Mouse (Mus musculus) T-cell, adult 2 months (primary cell): ENCODE measurements around the gene Sox21.
A peak's percentile ranks its signal among the peaks of the same experiment; 100 is the strongest.

Source experiments
- DNase-seq: peaks from one replicate; pipeline ENCODE4 v3.0.0; 2022; ENCODE audit warnings: low spot score

Sox21 gene

GRCm38 (mm10) chr14:118236886-118237289, at the start of gene Sox21:
Sox21 (minus strand) TSS chr14:118237030.
- peak; percentile 14 for DNase-seq

GRCm38 (mm10) chr14:118286096-118286495, 49.3 kb upstream of the Sox21 start:
- DNase-seq = no peak

GRCm38 (mm10) chr14:118282917-118283316, 46.1 kb upstream of the Sox21 start:
- DNase-seq = no peak

- no peak for DNase-seq
These were observed 45.4 kb upstream of the Sox21 start for GRCm38 (mm10) chr14:118282272-118282671.

GRCm38 (mm10) chr14:118277704-118278498, 41.1 kb upstream of the Sox21 start:
- DNase-seq = no peak

GRCm38 (mm10) chr14:118272594-118273555, 36.0 kb upstream of the Sox21 start:
- no peak for DNase-seq

GRCm38 (mm10) chr14:118268849-118269248, 32.0 kb upstream of the Sox21 start:
- no peak for DNase-seq

GRCm38 (mm10) chr14:118266660-118267059, 29.8 kb upstream of the Sox21 start, which contains the start of gene Gm9376:
Gm9376 (plus strand) TSS chr14:118266960.
- DNase-seq = no peak

GRCm38 (mm10) chr14:118253381-118253780, 16.6 kb upstream of the Sox21 start:
- no peak for DNase-seq

- DNase-seq = no peak
These were observed 4.6 kb upstream of the Sox21 start for GRCm38 (mm10) chr14:118241416-118241815.

GRCm38 (mm10) chr14:118239351-118239750, 2.5 kb upstream of the Sox21 start:
- no peak for DNase-seq

- DNase-seq = no peak
These were observed 956 bp upstream of the Sox21 start for GRCm38 (mm10) chr14:118237786-118238185.

- peak; percentile 5 for DNase-seq
These were observed 601 bp downstream of the Sox21 start for GRCm38 (mm10) chr14:118235973-118236885.

GRCm38 (mm10) chr14:118235361-118235972, 1.4 kb downstream of the Sox21 start:
- DNase-seq = peak; percentile 3

- peak; percentile 16 for DNase-seq
These were observed 2.2 kb downstream of the Sox21 start for GRCm38 (mm10) chr14:118234541-118235210.

- no peak for DNase-seq
These were observed 2.9 kb downstream of the Sox21 start for GRCm38 (mm10) chr14:118233786-118234540.

GRCm38 (mm10) chr14:118232381-118232970, 4.4 kb downstream of the Sox21 start:
- DNase-seq = no peak

- no peak for DNase-seq
These were observed 10.2 kb downstream of the Sox21 start for GRCm38 (mm10) chr14:118226471-118227155.

- DNase-seq = no peak
These were observed 10.9 kb downstream of the Sox21 start for GRCm38 (mm10) chr14:118225911-118226310.
